Mouse (Mus musculus) thymus, postnatal 14 days (tissue): Measurements from ENCODE around the gene Mdfic.

Experiments used
- DNase-seq: peaks from one replicate; pipeline ENCODE4 v3.0.0; 2021

Mdfic gene

GRCm38 (mm10) chr6:15793602-15794345, 73.3 kb downstream of the Mdfic start:
- DNase-seq: no peak

GRCm38 (mm10) chr6:15794801-15795200, 74.3 kb downstream of the Mdfic start:
- no peak for DNase-seq

- DNase-seq: no peak
Observed at GRCm38 (mm10) chr6:15807382-15807781, 86.9 kb downstream of the Mdfic start.

GRCm38 (mm10) chr6:15825236-15825635, 104.8 kb downstream of the Mdfic start:
- DNase-seq: no peak

- no peak for DNase-seq
Observed at GRCm38 (mm10) chr6:15829812-15830211, 109.4 kb downstream of the Mdfic start.

GRCm38 (mm10) chr6:15830651-15831050, 110.2 kb downstream of the Mdfic start:
- no peak for DNase-seq

- DNase-seq: no peak
Observed at GRCm38 (mm10) chr6:15837695-15838094, 117.2 kb downstream of the Mdfic start.

- DNase-seq: no peak
Observed at GRCm38 (mm10) chr6:15839831-15840230, 119.4 kb downstream of the Mdfic start.

GRCm38 (mm10) chr6:15840429-15840828, 120.0 kb downstream of the Mdfic start:
- DNase-seq: no peak

GRCm38 (mm10) chr6:15841476-15842209, 121.2 kb downstream of the Mdfic start:
- DNase-seq: no peak

GRCm38 (mm10) chr6:15843295-15843694, 122.8 kb downstream of the Mdfic start:
- DNase-seq: no peak

GRCm38 (mm10) chr6:15845711-15846342, 125.4 kb downstream of the Mdfic start:
- DNase-seq: no peak
